Mouse (Mus musculus): ENCODE results near the gene Tmprss11b. TPM values are rescaled to one million over a fixed set of nuclear protein-coding genes. Genes with fewer than 3 reads are reported as not detected.
"Not testable (repeated sequence)": the region's sequence is repeated elsewhere in the genome, so short reads cannot be mapped to it uniquely, and the experiment has no call there.

The Tmprss11b gene
- polyA plus RNA-seq (2016; fragmentation: Nextera tagmentation; extraction: Ambion mirVana): not detected in 2 replicates

GRCm38 (mm10) chr5:86676262-86676661 is at the start of gene Tmprss11b:
TSS of gene Tmprss11b (minus strand) at chr5:86676362.
- H3K4me3 ChIP-seq: no peak within 1 kb of the TSS
- H3K27me3 ChIP-seq (replicated peaks): no peaks in the 10 kb centered on the region
- 64% methylated on average over 5 of the region's 5 CpGs for WGBS (ENCODE audit: insufficient replicate concordance)
- no peak for ATAC-seq
- H3K4me2 ChIP-seq: no peak within 1 kb of the TSS
- no peaks in the 10 kb centered on the region for H3K4me1 ChIP-seq
- H3K9me3 ChIP-seq (replicated peaks): no peaks in the 10 kb centered on the region
- H3K9ac ChIP-seq: no peak within 1 kb of the TSS
- no peak within 1 kb of the TSS for H3K27ac ChIP-seq
- H3K36me3 ChIP-seq: no peaks in the 10 kb centered on the region

DNA sequence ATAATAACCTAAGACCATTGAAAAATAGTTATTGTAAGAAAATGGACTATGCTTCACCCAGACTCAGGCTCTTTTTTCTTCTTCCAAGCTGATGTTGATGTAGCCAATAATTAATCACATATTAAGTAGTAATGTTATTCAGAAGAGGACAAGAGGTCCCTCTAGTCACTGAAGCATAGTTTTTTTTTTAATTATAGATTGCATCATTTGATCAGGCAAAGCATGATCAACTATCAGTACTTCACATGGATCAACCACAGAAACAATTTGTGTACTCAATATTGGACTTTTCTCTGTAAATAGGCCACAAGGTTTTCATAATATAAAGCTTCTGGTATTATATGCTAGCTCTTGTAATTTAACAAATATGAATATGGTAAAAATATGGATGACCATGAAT is 48.9 kb upstream of the Tmprss11b start:
- Histone ChIP-seq H3K4me2 (no peak overlapping the region), H3K9me3 (replicated peaks) (no peaks in the 10 kb centered on the region), H3K4me3 (no peak overlapping the region), H3K4me1 (no peaks in the 10 kb centered on the region), H3K27ac (no peak overlapping the region), H3K9ac (no peak overlapping the region), H3K36me3 (no peaks in the 10 kb centered on the region), H3K27me3 (replicated peaks) (no peaks in the 10 kb centered on the region)
- ATAC-seq: no peak

DNA sequence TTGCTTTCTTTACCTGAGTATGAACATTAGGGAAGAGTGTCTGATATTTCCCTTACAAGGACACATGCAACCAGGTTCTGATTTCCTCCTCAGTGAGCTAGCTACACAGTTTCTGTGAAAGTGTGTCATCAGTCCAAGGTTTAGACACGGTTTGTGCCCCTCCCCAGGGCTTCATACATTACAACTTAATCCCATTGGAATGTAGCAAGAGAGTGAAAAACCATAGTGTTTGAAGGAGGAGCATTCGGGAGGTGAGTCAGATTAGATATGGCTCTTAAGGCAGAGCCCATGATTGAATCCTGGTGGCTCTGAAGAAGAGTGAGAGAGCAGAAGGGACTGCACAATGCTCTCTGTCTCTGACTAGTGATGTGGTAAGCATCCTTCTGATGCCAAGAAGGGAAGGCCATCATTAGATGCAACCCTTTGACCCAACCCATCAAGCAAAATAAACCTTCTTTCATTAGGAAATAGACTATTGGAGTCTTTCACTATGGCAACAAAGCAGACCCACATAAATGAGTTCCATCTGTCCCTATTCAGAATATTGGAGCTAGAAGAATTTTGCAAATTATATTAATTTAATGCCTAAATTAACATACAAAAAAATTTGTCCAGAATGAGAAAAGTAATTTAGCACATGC is 46.8 kb upstream of the Tmprss11b start:
- H3K27ac ChIP-seq: no peak overlapping the region
- ATAC-seq: no peak
- no peaks in the 10 kb centered on the region for H3K27me3 ChIP-seq (replicated peaks)
- no peaks in the 10 kb centered on the region for H3K9me3 ChIP-seq (replicated peaks)
- no peak overlapping the region for H3K4me2 ChIP-seq
- no peak overlapping the region for H3K4me3 ChIP-seq
- H3K4me1 ChIP-seq: no peaks in the 10 kb centered on the region
- no peak overlapping the region for H3K9ac ChIP-seq
- no peaks in the 10 kb centered on the region for H3K36me3 ChIP-seq
- WGBS (ENCODE audit: insufficient replicate concordance): 43% methylated on average over 2 of the region's 2 CpGs

DNA sequence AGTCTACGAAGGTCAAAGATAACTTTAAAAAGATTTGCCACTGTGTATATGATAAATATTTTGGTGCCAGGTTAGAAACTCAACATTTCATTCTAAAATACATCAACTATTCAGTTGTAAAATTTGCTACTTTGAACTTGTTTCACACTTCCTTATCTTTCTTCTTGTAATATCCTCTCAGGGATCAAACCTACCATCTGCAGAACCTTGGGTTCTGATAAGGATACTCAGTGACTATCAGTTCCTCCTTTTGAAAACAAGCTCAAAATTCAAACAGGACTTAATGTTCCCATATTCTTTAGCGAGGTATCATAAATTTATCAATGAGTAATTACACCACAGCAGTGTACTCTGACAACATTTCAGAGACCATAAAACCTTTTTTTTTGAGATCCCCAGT is 38.8 kb upstream of the Tmprss11b start:
- Histone ChIP-seq H3K27ac (no peak overlapping the region), H3K4me1 (no peaks in the 10 kb centered on the region), H3K36me3 (no peaks in the 10 kb centered on the region), H3K9me3 (replicated peaks) (no peaks in the 10 kb centered on the region), H3K4me2 (no peak overlapping the region), H3K27me3 (replicated peaks) (no peaks in the 10 kb centered on the region), H3K9ac (no peak overlapping the region), H3K4me3 (no peak overlapping the region)
- no peak for ATAC-seq
- 40% methylated on average over 2 of the region's 2 CpGs for WGBS (ENCODE audit: insufficient replicate concordance)

DNA sequence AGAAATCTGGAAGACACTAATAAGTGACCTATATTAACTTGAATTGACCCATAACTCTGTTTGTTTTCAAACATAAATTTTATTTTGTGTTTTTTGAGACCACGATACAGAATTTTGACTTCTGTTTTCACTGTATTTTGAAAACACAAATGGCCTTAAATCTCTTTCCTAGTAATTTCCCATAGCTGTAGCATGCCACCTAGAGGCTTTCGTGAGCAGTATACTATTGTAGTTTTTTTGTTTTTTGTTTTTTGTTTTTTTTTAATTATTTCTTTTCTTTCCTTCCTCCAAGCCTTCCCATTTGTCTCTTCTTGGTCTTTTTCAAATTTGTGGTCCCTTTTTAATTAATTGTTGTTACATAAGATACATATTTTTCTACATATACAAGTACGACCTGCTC is 28.8 kb upstream of the Tmprss11b start:
- no peaks in the 10 kb centered on the region for H3K9me3 ChIP-seq (replicated peaks)
- no peak overlapping the region for H3K4me3 ChIP-seq
- H3K4me1 ChIP-seq: no peaks in the 10 kb centered on the region
- no peaks in the 10 kb centered on the region for H3K36me3 ChIP-seq
- WGBS (ENCODE audit: insufficient replicate concordance): 55% methylated on average over 3 of the region's 3 CpGs
- no peak overlapping the region for H3K9ac ChIP-seq
- H3K27me3 ChIP-seq (replicated peaks): no peaks in the 10 kb centered on the region
- H3K4me2 ChIP-seq: no peak overlapping the region
- ATAC-seq: no peak
- no peak overlapping the region for H3K27ac ChIP-seq

- no peaks in the 10 kb centered on the region for H3K36me3 ChIP-seq
- H3K27me3 ChIP-seq (replicated peaks): no peaks in the 10 kb centered on the region
- H3K4me3 ChIP-seq: no peak overlapping the region
- no peak overlapping the region for H3K27ac ChIP-seq
- no peak overlapping the region for H3K9ac ChIP-seq
- no peaks in the 10 kb centered on the region for H3K9me3 ChIP-seq (replicated peaks)
- WGBS (ENCODE audit: insufficient replicate concordance): 42% methylated on average over 4 of the region's 4 CpGs
- ATAC-seq: no peak
- H3K4me2 ChIP-seq: no peak overlapping the region
- no peaks in the 10 kb centered on the region for H3K4me1 ChIP-seq
Measured at GRCm38 (mm10) chr5:86684667-86685066, 8.5 kb upstream of the Tmprss11b start.

DNA sequence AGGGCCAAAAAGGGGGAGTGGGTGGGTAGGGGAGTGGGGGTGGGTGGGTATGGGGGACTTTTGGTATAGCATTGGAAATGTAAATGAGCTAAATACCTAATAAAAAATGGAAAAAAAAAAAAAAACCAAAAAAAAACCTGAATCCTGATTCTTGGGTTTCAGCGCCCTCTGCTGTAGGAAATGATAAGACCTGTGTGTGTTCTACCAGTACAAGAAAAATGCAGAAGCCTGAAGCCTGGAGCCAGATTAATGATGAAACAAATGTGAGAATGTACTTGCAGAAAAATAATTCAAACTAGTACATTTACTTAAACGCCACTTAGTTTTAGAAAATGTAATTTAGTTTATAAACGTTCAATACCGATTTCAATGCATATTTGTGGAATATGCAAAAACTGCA is 27.0 kb downstream of the Tmprss11b start:
- H3K27ac ChIP-seq; H3K4me2 ChIP-seq; H3K9ac ChIP-seq; H3K4me3 ChIP-seq; H3K4me1 ChIP-seq; H3K36me3 ChIP-seq; ATAC-seq; H3K27me3 ChIP-seq (replicated peaks); H3K9me3 ChIP-seq (replicated peaks): not testable (repeated sequence)
- WGBS (ENCODE audit: insufficient replicate concordance): 28% methylated on average over 4 of the region's 4 CpGs

GRCm38 (mm10) chr5:86640795-86641194 is 35.4 kb downstream of the Tmprss11b start:
- ATAC-seq: no peak
- H3K36me3 ChIP-seq: no peaks in the 10 kb centered on the region
- WGBS (ENCODE audit: insufficient replicate concordance): 49% methylated on average over 3 of the region's 3 CpGs

DNA sequence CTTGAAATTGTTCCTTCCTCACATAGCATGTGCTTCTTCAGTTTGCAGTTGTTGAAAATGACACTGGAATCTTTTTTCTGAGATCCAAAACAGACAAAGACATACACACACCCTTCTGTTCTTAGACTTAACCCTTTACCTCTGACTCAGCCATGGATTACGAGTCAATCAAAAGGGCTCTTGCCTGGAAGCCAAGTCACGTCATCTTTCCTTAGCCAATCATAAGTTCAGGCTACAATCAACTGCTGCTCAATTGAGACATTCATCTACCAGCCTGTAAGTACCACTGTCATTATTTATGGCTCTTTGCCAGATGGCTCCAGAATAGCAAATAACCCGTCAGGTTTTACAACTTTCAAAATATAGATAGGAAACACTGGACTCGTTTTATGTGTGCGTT is 43.8 kb downstream of the Tmprss11b start, which contains the start of gene Tmprss11f:
Gene Tmprss11f (minus strand): TSS at position 101 of the 400 bp plus-strand sequence.
- no peak within 1 kb of the TSS for H3K4me3 ChIP-seq
- no peak within 1 kb of the TSS for H3K9ac ChIP-seq
- H3K27ac ChIP-seq: no peak within 1 kb of the TSS
- no peaks in the 10 kb centered on the region for H3K27me3 ChIP-seq (replicated peaks)
- no peaks in the 10 kb centered on the region for H3K36me3 ChIP-seq
- H3K4me1 ChIP-seq: no peaks in the 10 kb centered on the region
- H3K4me2 ChIP-seq: no peak within 1 kb of the TSS
- WGBS (ENCODE audit: insufficient replicate concordance): 64% methylated on average over 5 of the region's 5 CpGs
- no peaks in the 10 kb centered on the region for H3K9me3 ChIP-seq (replicated peaks)
- no peak for ATAC-seq

More at GRCm38 (mm10) chr5:86640795-86641194, 35.4 kb downstream of the Tmprss11b start:
- no peak overlapping the region for H3K9ac ChIP-seq
- H3K4me2 ChIP-seq: no peak overlapping the region
- no peaks in the 10 kb centered on the region for H3K4me1 ChIP-seq
- H3K27ac ChIP-seq: no peak overlapping the region
- H3K9me3 ChIP-seq (replicated peaks): no peaks in the 10 kb centered on the region
- no peak overlapping the region for H3K4me3 ChIP-seq
- no peaks in the 10 kb centered on the region for H3K27me3 ChIP-seq (replicated peaks)

DNA sequence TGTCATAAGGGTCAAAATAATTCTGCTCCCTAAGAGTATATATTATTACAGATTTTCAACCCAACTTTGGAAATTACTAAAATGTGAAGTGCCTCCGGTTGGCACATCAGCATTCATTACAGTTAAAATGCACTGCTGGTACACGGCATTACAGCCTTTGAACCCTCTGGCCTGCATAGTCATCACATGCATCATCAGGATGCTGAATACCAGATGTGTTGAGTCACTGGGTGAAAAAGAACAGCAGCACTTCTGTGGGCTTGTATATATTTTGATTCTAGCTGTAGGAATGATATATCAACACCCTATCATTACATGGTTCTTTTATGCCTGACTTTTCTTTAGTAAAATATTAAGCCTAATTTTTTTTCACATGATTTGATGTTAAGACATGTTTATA is 45.5 kb downstream of the Tmprss11b start:
- no peak overlapping the region for H3K4me3 ChIP-seq
- no peaks in the 10 kb centered on the region for H3K9me3 ChIP-seq (replicated peaks)
- H3K36me3 ChIP-seq: no peaks in the 10 kb centered on the region
- no peak overlapping the region for H3K4me2 ChIP-seq
- no peak overlapping the region for H3K9ac ChIP-seq
- ATAC-seq: no peak
- whole genome bisulfite sequencing (ENCODE audit: insufficient replicate concordance): 64% methylated on average over 2 of the region's 2 CpGs
- no peaks in the 10 kb centered on the region for H3K4me1 ChIP-seq
- no peaks in the 10 kb centered on the region for H3K27me3 ChIP-seq (replicated peaks)
- no peak overlapping the region for H3K27ac ChIP-seq

DNA sequence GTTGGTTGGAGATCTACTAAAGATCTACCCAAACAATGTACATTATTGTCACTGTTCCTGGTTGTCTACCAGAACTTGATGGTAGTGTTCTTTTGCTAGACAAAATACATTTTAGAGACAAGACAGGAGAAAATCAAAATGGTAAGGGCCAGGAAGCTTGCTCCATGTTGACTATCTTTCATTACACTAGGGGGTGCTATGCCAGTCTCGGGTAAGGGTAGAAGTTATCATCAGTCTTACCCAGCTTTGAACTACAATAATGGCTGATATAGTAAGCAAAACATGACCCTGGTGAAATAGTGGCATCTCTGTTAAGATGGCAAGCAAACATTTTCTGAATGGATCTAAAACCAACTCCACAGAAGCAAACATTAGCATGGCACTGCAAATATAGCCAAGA is 54.4 kb downstream of the Tmprss11b start:
- H3K9me3 ChIP-seq (replicated peaks): no peaks in the 10 kb centered on the region
- 40% methylated on average over 1 of the region's 1 CpGs for WGBS (ENCODE audit: insufficient replicate concordance)
- no peak overlapping the region for H3K27ac ChIP-seq
- no peak overlapping the region for H3K9ac ChIP-seq
- no peak for ATAC-seq
- H3K27me3 ChIP-seq (replicated peaks): no peaks in the 10 kb centered on the region
- no peaks in the 10 kb centered on the region for H3K36me3 ChIP-seq
- H3K4me1 ChIP-seq: no peaks in the 10 kb centered on the region
- H3K4me3 ChIP-seq: no peak overlapping the region
- no peak overlapping the region for H3K4me2 ChIP-seq

All from liver, embryonic 12.5 days (tissue).